Comparison of ENCODE assay signal across 20 mouse cellular contexts in the genomic region with DNA sequence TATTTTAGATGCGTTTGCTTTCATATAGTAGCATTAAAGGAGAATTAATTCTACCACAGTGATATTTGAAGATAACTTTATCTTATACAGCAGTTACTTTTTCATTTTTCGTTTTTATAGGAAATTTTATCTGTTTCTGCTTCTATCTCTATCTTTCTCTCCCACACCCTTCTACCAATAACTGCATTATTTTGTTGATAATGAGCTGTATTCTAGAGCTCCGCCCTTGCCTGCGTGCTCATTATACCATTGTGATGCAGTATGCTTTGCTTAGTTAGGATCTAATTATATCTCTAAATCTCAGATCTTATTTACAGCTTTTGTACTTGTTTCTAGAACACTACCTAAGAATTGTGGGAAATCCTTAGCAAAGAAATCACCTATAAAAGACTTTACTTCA. TPM values are rescaled to one million over a fixed set of nuclear protein-coding genes. Genes with fewer than 3 reads are reported as not detected.
DNase-seq lines count a peak whose midpoint lies in the region; ATAC-seq and TF ChIP-seq lines count a peak whose summit lies in the region.
"Had no signal": no experiment of that assay in that cellular context is flagged by ENCODE, and none has a peak within 500 bp of the region (broad histone marks: within the 10 kb centered on the region; RNA-seq: fewer than 3 reads in every experiment).

No protein-coding gene starts in this region.

- H3K9me3 ChIP-seq in forebrain, embryonic 16.5 days (ENCODE audit: control insufficient read depth, low read length) = no peaks in the 10 kb centered on the region
- no peaks in the 10 kb centered on the region for H3K9me3 ChIP-seq in forebrain, embryonic 10.5 days
- no peaks in the 10 kb centered on the region for H3K9me3 ChIP-seq in liver, embryonic 12.5 days (replicated peaks)
- no peaks in the 10 kb centered on the region for H3K9me3 ChIP-seq in liver, embryonic 13.5 days (replicated peaks)
- H3K9me3 ChIP-seq in midbrain, postnatal 0 days (ENCODE audit: low read length) = no peaks in the 10 kb centered on the region
- H3K9me3 ChIP-seq: embryonic facial prominence, embryonic 13.5 days; heart, embryonic 12.5 days; limb, embryonic 13.5 days; stomach, embryonic 15.5 days had no signal

- H3K9ac ChIP-seq in forebrain, embryonic 16.5 days (replicated peaks; ENCODE audit: low read depth, low read length) = no peak overlapping the region
- no peak overlapping the region for H3K9ac ChIP-seq in liver, embryonic 12.5 days
- H3K9ac ChIP-seq in liver, embryonic 13.5 days = no peak overlapping the region
- H3K9ac ChIP-seq in midbrain, postnatal 0 days (replicated peaks; ENCODE audit: low read length, poor library complexity, severe bottlenecking) = no peak overlapping the region
- H3K9ac ChIP-seq: embryonic facial prominence, embryonic 13.5 days; heart, embryonic 12.5 days; limb, embryonic 13.5 days; stomach, embryonic 15.5 days had no signal

- H3K4me3 ChIP-seq in forebrain, embryonic 16.5 days (replicated peaks; ENCODE audit: low read length) = no peak overlapping the region
- no peak overlapping the region for H3K4me3 ChIP-seq in forebrain, embryonic 10.5 days
- H3K4me3 ChIP-seq in liver, embryonic 12.5 days = no peak overlapping the region
- H3K4me3 ChIP-seq in liver, embryonic 13.5 days (replicated peaks) = no peak overlapping the region
- no peak overlapping the region for H3K4me3 ChIP-seq in midbrain, postnatal 0 days (ENCODE audit: low read depth, low read length)
- H3K4me3 ChIP-seq: embryonic facial prominence, embryonic 13.5 days; heart, embryonic 12.5 days; limb, embryonic 13.5 days; myocyte; stomach, embryonic 15.5 days had no signal

- H3K36me3 ChIP-seq in forebrain, embryonic 16.5 days (ENCODE audit: control insufficient read depth, insufficient read depth) = no peaks in the 10 kb centered on the region
- no peaks in the 10 kb centered on the region for H3K36me3 ChIP-seq in forebrain, embryonic 10.5 days (replicated peaks)
- no peaks in the 10 kb centered on the region for H3K36me3 ChIP-seq in liver, embryonic 12.5 days
- H3K36me3 ChIP-seq in liver, embryonic 13.5 days = no peaks in the 10 kb centered on the region
- H3K36me3 ChIP-seq in midbrain, postnatal 0 days (ENCODE audit: insufficient read depth, low read length) = no peaks in the 10 kb centered on the region
- H3K36me3 ChIP-seq: heart, embryonic 12.5 days; limb, embryonic 13.5 days; stomach, embryonic 15.5 days had no signal

- H3K4me1 ChIP-seq in forebrain, embryonic 16.5 days (replicated peaks; ENCODE audit: control insufficient read depth, insufficient read depth, low read length) = peaks cover 4% of the 10 kb centered on the region; the same call in 1 of the 2 replicates
- peaks cover 34% of the 10 kb centered on the region for H3K4me1 ChIP-seq in forebrain, embryonic 10.5 days
- peaks cover 20% of the 10 kb centered on the region for H3K4me1 ChIP-seq in liver, embryonic 12.5 days
- H3K4me1 ChIP-seq in liver, embryonic 13.5 days (replicated peaks) = peaks cover 22% of the 10 kb centered on the region
- H3K4me1 ChIP-seq in midbrain, postnatal 0 days (ENCODE audit: insufficient read depth, low read length) = no peaks in the 10 kb centered on the region
- H3K4me1 ChIP-seq: stomach, embryonic 15.5 days had no signal

- DNase-seq in forebrain, embryonic 10.5 days (ENCODE audit: extremely low spot score, low spot score) = no peak
- no peak for DNase-seq in liver
- DNase-seq in liver, embryonic 13.5 days = no peak
- DNase-seq in midbrain, postnatal 0 days (ENCODE audit: low spot score) = no peak
- no peak for DNase-seq in T-cell, adult 2 months (ENCODE audit: low spot score)
- no peak for DNase-seq in thymus, postnatal 0 days (ENCODE audit: low spot score)
- DNase-seq: adrenal gland, postnatal 25 days; cerebellum, adult 9-10 months; kidney, adult 11 months; kidney, postnatal 14 days; spleen, adult 18-20 months; thymus, adult 2 months had no signal

- no peaks in the 10 kb centered on the region for H3K27me3 ChIP-seq in forebrain, embryonic 16.5 days (replicated peaks; ENCODE audit: control insufficient read depth, insufficient read depth, low read length)
- H3K27me3 ChIP-seq in forebrain, embryonic 10.5 days (ENCODE audit: poor library complexity, severe bottlenecking) = no peaks in the 10 kb centered on the region
- H3K27me3 ChIP-seq in liver, embryonic 12.5 days (replicated peaks) = no peaks in the 10 kb centered on the region
- H3K27me3 ChIP-seq in liver, embryonic 13.5 days = no peaks in the 10 kb centered on the region
- no peaks in the 10 kb centered on the region for H3K27me3 ChIP-seq in midbrain, postnatal 0 days (ENCODE audit: insufficient read depth, low read length)
- H3K27me3 ChIP-seq: embryonic facial prominence, embryonic 13.5 days; heart, embryonic 12.5 days; limb, embryonic 13.5 days; stomach, embryonic 15.5 days had no signal

- 66% methylated on average over 4 of the region's 4 CpGs for WGBS in forebrain, embryonic 16.5 days
- 84% methylated on average over 4 of the region's 4 CpGs for WGBS in forebrain, embryonic 10.5 days
- WGBS in liver, embryonic 12.5 days (ENCODE audit: insufficient replicate concordance) = 45% methylated on average over 4 of the region's 4 CpGs
- 35% methylated on average over 4 of the region's 4 CpGs for WGBS in liver, embryonic 13.5 days (ENCODE audit: insufficient replicate concordance)
- 80% methylated on average over 4 of the region's 4 CpGs for WGBS in midbrain, postnatal 0 days

- peak overlapping the region; percentile 39 for H3K4me2 ChIP-seq in forebrain, embryonic 16.5 days (ENCODE audit: low read length)
- no peak overlapping the region for H3K4me2 ChIP-seq in liver, embryonic 12.5 days
- H3K4me2 ChIP-seq in liver, embryonic 13.5 days = no peak overlapping the region
- 0 out of 2 replicates have a peak overlapping the region, but pooled peaks have one; percentile 24 for H3K4me2 ChIP-seq in midbrain, postnatal 0 days (ENCODE audit: low read depth, low read length, poor library complexity, severe bottlenecking)
- H3K4me2 ChIP-seq: embryonic facial prominence, embryonic 13.5 days; heart, embryonic 12.5 days; limb, embryonic 13.5 days; stomach, embryonic 15.5 days had no signal

- no peak; the same call in 1 of the 2 replicates for ATAC-seq in forebrain, embryonic 16.5 days
- ATAC-seq in liver, embryonic 12.5 days = peak; percentile 61; the same call in 1 of the 2 replicates
- ATAC-seq in liver, embryonic 13.5 days (ENCODE audit: low read depth) = peak; percentile 81; the same call in 1 of the 2 replicates
- ATAC-seq in midbrain, postnatal 0 days (ENCODE audit: low FRiP score) = no peak
- ATAC-seq: activated CD4-positive, CD25-positive, alpha-beta regulatory T cell, adult 4 months had no signal

- no peak for TF ChIP-seq CTCF in midbrain, postnatal 0 days (IDR thresholded peaks at IDR 0.05)

- H3K27ac ChIP-seq in forebrain, embryonic 16.5 days (ENCODE audit: low read length) = no peak overlapping the region
- H3K27ac ChIP-seq in forebrain, embryonic 10.5 days = no peak overlapping the region
- H3K27ac ChIP-seq in liver, embryonic 12.5 days = no peak overlapping the region
- H3K27ac ChIP-seq in liver, embryonic 13.5 days = no peak overlapping the region
- no peak overlapping the region for H3K27ac ChIP-seq in midbrain, postnatal 0 days (ENCODE audit: low read depth, low read length)
- H3K27ac ChIP-seq: embryonic facial prominence, embryonic 13.5 days; limb, embryonic 13.5 days; stomach, embryonic 15.5 days had no signal

RNA-seq across cellular contexts. Expression of a gene that starts 48.3 kb away (rescaled TPM):
- 6.4 and 6.5 TPM in 2 replicates for polyA plus RNA-seq in forebrain, embryonic 16.5 days (2015; fragmentation: Nextera tagmentation; extraction: Ambion mirVana)
- polyA plus RNA-seq in forebrain, embryonic 10.5 days (2016; fragmentation: Nextera tagmentation; extraction: Ambion mirVana) = 7.0 and 8.2 TPM in 2 replicates
- 1.8 and 2.0 TPM in 2 replicates for polyA plus RNA-seq in liver, embryonic 12.5 days (2016; fragmentation: Nextera tagmentation; extraction: Ambion mirVana)
- 1.3 and 1.5 TPM in 2 replicates for polyA plus RNA-seq in liver, embryonic 13.5 days (2015; fragmentation: Nextera tagmentation; extraction: Ambion mirVana)
- 3.8 and 6.0 TPM in 2 replicates for total RNA-seq in midbrain, postnatal 0 days (2014; rRNA removed)
- polyA plus RNA-seq in midbrain, postnatal 0 days (2015; fragmentation: Nextera tagmentation; extraction: Ambion mirVana) = 1.5 and 2.7 TPM in 2 replicates
- 2.8 and 3.7 TPM in 2 replicates for polyA plus RNA-seq in thymus, postnatal 0 days (2015; fragmentation: Nextera tagmentation; extraction: Ambion mirVana)

Comparison
In these comparisons a context has a peak if more than half of its experiments do, and no peak if none do; other contexts are left out.
1. ATAC-seq: peak in liver, embryonic 12.5 days (single experiment) and liver, embryonic 13.5 days (single experiment); none in forebrain, embryonic 16.5 days (single experiment) and midbrain, postnatal 0 days (single experiment).
2. H3K4me2 ChIP-seq: peak in forebrain, embryonic 16.5 days (single experiment) and midbrain, postnatal 0 days (single experiment); none in liver, embryonic 12.5 days (single experiment) and liver, embryonic 13.5 days (single experiment).